Mouse (Mus musculus) MEL (cell line): ENCODE data around the gene Lap3. TPM values are rescaled to one million over a fixed set of nuclear protein-coding genes. Genes with fewer than 3 reads are reported as not detected.

Experiments used
- polyA plus RNA-seq, 2 experiments: library from polyadenylated mRNA; stranded (reverse) in 1 of 2; unstranded in 1 of 2; fragments of >175 nt in 1 of 2; fragments of >200 nt in 1 of 2; gene quantifications; 2 replicates each; pipeline versions ENCODE4 v1.2.1 to v1.2.4; 2012; ENCODE audit warnings: low replicate concordance in 2 of 2, low read depth in 1 of 2; ENCODE audit not compliant: insufficient read length in 2 of 2, insufficient read depth in 1 of 2, missing spikeins in 1 of 2
- total RNA-seq: library from RNA; depleted of rRNA; stranded (reverse); fragments of 300-350 nt; gene quantifications from 2 replicates; pipeline ENCODE4 v1.2.3, GENCODE M21; 2012; rRNA removed

The Lap3 gene
- total and polyA plus RNA-seq, 3 experiments = 172 to 213 (median 205) TPM

Other genes with a start within 250 kb of the Lap3 start
- gene Qdpr, start 43.1 kb upstream of the Lap3 start, total RNA-seq = 113 and 119 TPM in 2 replicates
- 100 to 1,000 TPM in 1 of 2 experiments, not detected in 1; 226 TPM for gene Qdpr, start 43.1 kb upstream of the Lap3 start, polyA plus RNA-seq
- gene Clrn2, start 39.6 kb upstream of the Lap3 start, total RNA-seq = not detected in 2 replicates
- gene Clrn2, start 39.6 kb upstream of the Lap3 start, polyA plus RNA-seq = not detected
- 192 and 195 TPM in 2 replicates for gene Med28, start 26.9 kb downstream of the Lap3 start, total RNA-seq
- gene Med28, start 26.9 kb downstream of the Lap3 start, polyA plus RNA-seq = 100 to 1,000 TPM in 1 of 2 experiments, not detected in 1; 177 TPM
- gene Fam184b, start 146.2 kb downstream of the Lap3 start, total RNA-seq = under 0.01 TPM in 1 of 2 replicates, not detected in the other
- gene Fam184b, start 146.2 kb downstream of the Lap3 start, polyA plus RNA-seq = under 1 TPM in 1 of 2 experiments, not detected in 1; 0.06 TPM
- gene Ncapg, start 176.5 kb downstream of the Lap3 start, total RNA-seq = 58.2 and 74.4 TPM in 2 replicates
- gene Ncapg, start 176.5 kb downstream of the Lap3 start, polyA plus RNA-seq = 10 to 100 TPM; 39.2 to 52.6 TPM